Mouse (Mus musculus): Measurements from ENCODE around the gene Klrg1. TPM values are rescaled to one million over a fixed set of nuclear protein-coding genes. Genes with fewer than 3 reads are reported as not detected.
A peak's percentile ranks its signal among the peaks of the same experiment; 100 is the strongest.

The Klrg1 gene
- polyA plus RNA-seq, 1 experiment: 0.08 TPM

DNA sequence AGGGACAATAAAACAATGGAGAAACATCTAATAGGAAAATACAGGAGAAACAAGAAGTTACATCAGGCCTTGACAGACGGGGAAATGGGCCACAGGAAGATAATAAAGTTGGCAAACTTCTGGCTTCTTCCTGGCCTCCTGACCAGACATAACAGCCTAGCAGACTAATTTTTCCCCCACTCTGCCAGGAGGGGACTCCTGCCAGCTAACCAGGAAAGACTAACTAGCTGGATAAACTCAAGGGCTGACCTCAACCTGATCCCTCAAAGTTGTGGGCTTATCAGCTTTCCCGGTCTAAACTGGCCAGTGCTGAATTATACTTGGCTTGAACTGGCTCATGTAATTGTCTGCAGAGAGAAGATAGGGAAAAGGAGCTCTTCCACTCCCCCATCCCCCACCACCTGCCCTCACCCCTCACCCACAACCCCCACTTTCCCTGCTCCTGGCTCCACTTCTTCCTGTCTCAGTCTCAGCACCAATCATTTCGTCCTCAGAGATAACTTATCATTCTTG, 17.0 kb upstream of the Klrg1 start:
- no peak overlapping the region for H3K4me3 ChIP-seq (ENCODE audit: insufficient read depth, low read depth, low read length)
- TF ChIP-seq CTCF (conservative IDR thresholded peaks at IDR 0.05; ENCODE audit: insufficient read depth, insufficient read length, low read depth, low read length) (no peak), POLR2A (IDR thresholded peaks at IDR 0.05; ENCODE audit: low read depth, low read length) (no peak)
- 56% methylated on average over 3 of the region's 3 CpGs for WGBS
- H3K36me3 ChIP-seq (ENCODE audit: control insufficient read depth, insufficient read depth, low read length): no peaks in the 10 kb centered on the region
- H3K27ac ChIP-seq (ENCODE audit: insufficient read depth, low read depth, low read length): no peak overlapping the region
- H3K4me1 ChIP-seq (ENCODE audit: control insufficient read depth, insufficient read depth, low read length): no peaks in the 10 kb centered on the region
- no peaks in the 10 kb centered on the region for H3K27me3 ChIP-seq (replicated peaks; ENCODE audit: control insufficient read depth, insufficient read depth, low read length)
- no peak for DNase-seq

- TF ChIP-seq CTCF (conservative IDR thresholded peaks at IDR 0.05; ENCODE audit: insufficient read depth, insufficient read length, low read depth, low read length): no peak
- TF ChIP-seq POLR2A (IDR thresholded peaks at IDR 0.05; ENCODE audit: low read depth, low read length): no peak
- Histone ChIP-seq H3K36me3 (ENCODE audit: control insufficient read depth, insufficient read depth, low read length) (no peaks in the 10 kb centered on the region), H3K27ac (ENCODE audit: insufficient read depth, low read depth, low read length) (no peak overlapping the region), H3K4me1 (ENCODE audit: control insufficient read depth, insufficient read depth, low read length) (no peaks in the 10 kb centered on the region), H3K4me3 (ENCODE audit: insufficient read depth, low read depth, low read length) (no peak overlapping the region), H3K27me3 (replicated peaks; ENCODE audit: control insufficient read depth, insufficient read depth, low read length) (no peaks in the 10 kb centered on the region)
- DNase-seq: no peak
- WGBS: 73% methylated on average over 4 of the region's 4 CpGs
Measured at GRCm38 (mm10) chr6:122298223-122298609, 15.5 kb upstream of the Klrg1 start.

- H3K27ac ChIP-seq (ENCODE audit: insufficient read depth, low read depth, low read length): no peak overlapping the region
Measured at GRCm38 (mm10) chr6:122297279-122298222, 14.9 kb upstream of the Klrg1 start.

DNA sequence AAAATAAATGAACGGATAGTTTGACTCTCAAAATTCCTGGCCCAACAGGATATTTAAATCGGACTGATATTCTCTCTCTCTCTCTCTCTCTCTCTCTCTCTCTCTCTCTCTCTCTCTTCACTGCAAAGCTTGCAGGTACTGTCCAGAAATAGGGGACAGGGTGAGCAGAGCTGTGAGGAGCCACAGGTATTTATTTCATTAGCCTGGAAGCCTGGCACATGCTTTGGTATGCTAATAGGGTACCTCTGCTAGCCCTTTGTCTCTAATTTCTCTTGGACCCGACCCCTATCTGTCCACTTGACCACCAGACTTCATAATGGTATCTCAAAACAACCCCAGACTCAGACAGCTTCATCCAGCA, 14.2 kb upstream of the Klrg1 start:
- peak overlapping the region; percentile 56 for H3K4me3 ChIP-seq (ENCODE audit: insufficient read depth, low read depth, low read length)
- H3K27ac ChIP-seq (ENCODE audit: insufficient read depth, low read depth, low read length): no peak overlapping the region
- TF ChIP-seq POLR2A (IDR thresholded peaks at IDR 0.05; ENCODE audit: low read depth, low read length): no peak
- no peak for TF ChIP-seq CTCF (conservative IDR thresholded peaks at IDR 0.05; ENCODE audit: insufficient read depth, insufficient read length, low read depth, low read length)

More at GRCm38 (mm10) chr6:122297279-122298222, 14.9 kb upstream of the Klrg1 start:
- Histone ChIP-seq H3K4me3 (ENCODE audit: insufficient read depth, low read depth, low read length) (peak overlapping the region; percentile 56), H3K27me3 (replicated peaks; ENCODE audit: control insufficient read depth, insufficient read depth, low read length) (no peaks in the 10 kb centered on the region), H3K36me3 (ENCODE audit: control insufficient read depth, insufficient read depth, low read length) (no peaks in the 10 kb centered on the region), H3K4me1 (ENCODE audit: control insufficient read depth, insufficient read depth, low read length) (no peaks in the 10 kb centered on the region)
- 7% methylated on average over 25 of the region's 25 CpGs for WGBS
- TF ChIP-seq POLR2A (IDR thresholded peaks at IDR 0.05; ENCODE audit: low read depth, low read length) (no peak), CTCF (conservative IDR thresholded peaks at IDR 0.05; ENCODE audit: insufficient read depth, insufficient read length, low read depth, low read length) (no peak)
- DNase-seq: peak; percentile 15

DNA sequence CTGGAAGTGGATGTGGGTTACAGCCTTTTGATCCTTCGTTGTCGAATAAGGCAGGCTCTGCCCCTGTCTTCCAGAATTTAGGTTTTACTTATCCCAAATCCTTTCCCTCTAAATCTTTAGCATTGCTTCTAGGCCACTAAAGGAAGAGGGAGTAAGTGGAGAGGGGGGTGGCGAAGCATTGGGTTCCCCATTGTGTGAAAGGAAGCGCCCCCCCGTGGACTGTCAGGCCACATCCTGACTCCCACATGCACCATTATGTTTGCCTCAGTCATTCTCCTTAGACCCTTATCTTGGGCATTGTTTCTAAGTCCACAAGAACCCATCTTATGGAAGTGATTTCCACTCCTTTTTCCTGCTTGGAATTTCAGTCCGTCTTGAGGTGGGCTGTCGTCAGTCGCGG, 12.6 kb upstream of the Klrg1 start:
- DNase-seq: no peak
- TF ChIP-seq CTCF (conservative IDR thresholded peaks at IDR 0.05; ENCODE audit: insufficient read depth, insufficient read length, low read depth, low read length) (no peak), POLR2A (IDR thresholded peaks at IDR 0.05; ENCODE audit: low read depth, low read length) (no peak)
- H3K4me3 ChIP-seq (ENCODE audit: insufficient read depth, low read depth, low read length): no peak overlapping the region
- no peaks in the 10 kb centered on the region for H3K27me3 ChIP-seq (replicated peaks; ENCODE audit: control insufficient read depth, insufficient read depth, low read length)
- H3K27ac ChIP-seq (ENCODE audit: insufficient read depth, low read depth, low read length): no peak overlapping the region
- whole genome bisulfite sequencing: 61% methylated on average over 9 of the region's 9 CpGs
- H3K36me3 ChIP-seq (ENCODE audit: control insufficient read depth, insufficient read depth, low read length): no peaks in the 10 kb centered on the region
- H3K4me1 ChIP-seq (ENCODE audit: control insufficient read depth, insufficient read depth, low read length): no peaks in the 10 kb centered on the region

More for the DNA sequence above, 14.2 kb upstream of the Klrg1 start:
- no peaks in the 10 kb centered on the region for H3K4me1 ChIP-seq (ENCODE audit: control insufficient read depth, insufficient read depth, low read length)
- no peaks in the 10 kb centered on the region for H3K36me3 ChIP-seq (ENCODE audit: control insufficient read depth, insufficient read depth, low read length)
- 33% methylated on average over 3 of the region's 3 CpGs for WGBS
- DNase-seq: no peak
- no peaks in the 10 kb centered on the region for H3K27me3 ChIP-seq (replicated peaks; ENCODE audit: control insufficient read depth, insufficient read depth, low read length)

- H3K27ac ChIP-seq (ENCODE audit: insufficient read depth, low read depth, low read length): no peak overlapping the region
- H3K36me3 ChIP-seq (ENCODE audit: control insufficient read depth, insufficient read depth, low read length): no peaks in the 10 kb centered on the region
- DNase-seq: no peak
- no peaks in the 10 kb centered on the region for H3K4me1 ChIP-seq (ENCODE audit: control insufficient read depth, insufficient read depth, low read length)
- WGBS: 61% methylated on average over 3 of the region's 3 CpGs
- H3K27me3 ChIP-seq (replicated peaks; ENCODE audit: control insufficient read depth, insufficient read depth, low read length): no peaks in the 10 kb centered on the region
- H3K4me3 ChIP-seq (ENCODE audit: insufficient read depth, low read depth, low read length): no peak overlapping the region
- TF ChIP-seq CTCF (conservative IDR thresholded peaks at IDR 0.05; ENCODE audit: insufficient read depth, insufficient read length, low read depth, low read length) (no peak), POLR2A (IDR thresholded peaks at IDR 0.05; ENCODE audit: low read depth, low read length) (no peak)
Measured at GRCm38 (mm10) chr6:122294290-122294689, 11.6 kb upstream of the Klrg1 start.

- H3K36me3 ChIP-seq (ENCODE audit: control insufficient read depth, insufficient read depth, low read length): no peaks in the 10 kb centered on the region
- no peaks in the 10 kb centered on the region for H3K4me1 ChIP-seq (ENCODE audit: control insufficient read depth, insufficient read depth, low read length)
- H3K4me3 ChIP-seq (ENCODE audit: insufficient read depth, low read depth, low read length): no peak overlapping the region
- TF ChIP-seq POLR2A (IDR thresholded peaks at IDR 0.05; ENCODE audit: low read depth, low read length) (no peak), CTCF (conservative IDR thresholded peaks at IDR 0.05; ENCODE audit: insufficient read depth, insufficient read length, low read depth, low read length) (no peak)
- 73% methylated on average over 9 of the region's 9 CpGs for WGBS
- no peaks in the 10 kb centered on the region for H3K27me3 ChIP-seq (replicated peaks; ENCODE audit: control insufficient read depth, insufficient read depth, low read length)
- H3K27ac ChIP-seq (ENCODE audit: insufficient read depth, low read depth, low read length): no peak overlapping the region
- no peak for DNase-seq
Measured at GRCm38 (mm10) chr6:122293796-122294195, 11.1 kb upstream of the Klrg1 start.
